Mouse (Mus musculus): ENCODE measurements at regions not wholly inside any gene's neighbourhood (a gene's known extent, or its start where the extent isn't known, plus 50 kb on each side); places are given as distances from the start of the nearest gene placed in this dataset.

DNA sequence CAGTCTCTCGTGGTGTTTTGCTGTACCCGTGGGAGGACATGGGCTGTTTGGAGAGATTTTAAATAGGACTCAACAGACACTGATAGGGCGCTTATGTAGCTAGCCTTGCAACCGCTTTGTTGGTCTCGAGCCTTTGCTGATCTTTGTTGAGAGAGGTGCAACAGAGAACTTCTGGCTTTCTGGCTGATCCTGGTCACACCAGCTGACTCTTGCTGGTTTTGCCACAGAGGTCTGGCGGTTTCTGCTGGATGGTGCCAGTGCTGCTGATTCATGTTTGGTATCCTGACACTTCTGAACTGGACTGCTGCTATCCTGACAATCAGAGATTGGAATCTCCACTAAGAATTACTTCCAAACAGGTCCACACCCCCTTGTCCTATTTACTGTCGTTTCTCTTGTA is 102.1 kb upstream of the Sh3bp4 start:
- DNase-seq: no peak

DNA sequence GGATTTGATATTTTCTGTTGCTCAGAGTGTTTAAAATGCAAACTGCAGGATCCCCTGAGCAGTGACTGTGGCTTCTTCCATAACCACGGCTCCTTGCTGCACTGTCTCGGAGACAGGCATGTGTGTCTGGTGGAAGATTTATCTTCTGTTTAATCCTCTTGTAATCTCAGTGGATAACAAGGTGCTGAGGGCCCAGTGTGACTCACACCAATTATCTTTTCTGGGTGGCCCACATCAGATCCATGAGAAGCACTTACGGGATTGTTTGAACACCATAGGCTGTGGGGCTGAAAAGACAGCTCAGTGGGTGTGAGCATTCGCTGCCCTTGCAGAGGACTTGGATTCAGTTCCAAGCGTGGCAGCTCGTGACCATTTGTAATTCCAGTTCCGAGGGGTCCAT is 101.2 kb upstream of the Sh3bp4 start:
- no peak for DNase-seq

DNA sequence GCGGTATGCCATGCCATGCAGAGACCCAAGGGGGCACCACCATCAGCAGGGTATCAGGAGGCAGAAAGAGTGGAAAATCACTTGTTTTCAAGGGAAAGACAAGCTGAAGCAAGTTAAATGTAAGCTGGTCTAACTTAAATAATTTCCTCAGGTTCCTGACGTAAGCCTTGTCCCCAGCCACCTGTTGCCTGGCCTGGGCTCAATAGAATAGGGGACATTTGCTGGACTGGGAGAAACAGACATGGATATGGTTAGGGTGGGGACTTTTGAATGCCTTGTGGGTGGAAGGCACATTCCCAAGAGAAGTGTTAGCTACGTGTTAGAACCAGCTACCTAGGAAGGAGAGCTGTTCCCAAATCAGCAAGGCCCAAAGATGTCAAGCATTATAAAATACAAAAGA is 100.6 kb upstream of the Sh3bp4 start:
- DNase-seq: no peak

DNA sequence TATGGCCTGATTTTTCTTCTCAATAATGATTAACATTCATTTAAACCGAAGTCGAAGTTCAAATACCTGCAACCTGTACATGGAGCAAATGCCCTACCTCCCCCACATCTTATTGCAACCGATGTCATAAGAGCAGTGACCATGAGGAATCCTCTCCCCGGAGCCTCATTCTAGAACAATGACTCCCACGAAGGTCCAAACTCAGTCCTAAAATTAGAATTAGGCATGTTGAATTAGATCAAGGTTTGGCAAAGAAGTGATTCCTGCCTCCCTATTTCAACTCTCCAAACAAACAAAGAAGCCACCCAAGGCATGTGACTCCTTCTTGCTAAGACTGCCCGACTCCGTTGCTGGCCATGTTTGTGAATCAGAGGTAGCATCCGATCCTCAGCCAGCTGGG is 94.1 kb upstream of the Sh3bp4 start:
- DNase-seq: no peak

DNA sequence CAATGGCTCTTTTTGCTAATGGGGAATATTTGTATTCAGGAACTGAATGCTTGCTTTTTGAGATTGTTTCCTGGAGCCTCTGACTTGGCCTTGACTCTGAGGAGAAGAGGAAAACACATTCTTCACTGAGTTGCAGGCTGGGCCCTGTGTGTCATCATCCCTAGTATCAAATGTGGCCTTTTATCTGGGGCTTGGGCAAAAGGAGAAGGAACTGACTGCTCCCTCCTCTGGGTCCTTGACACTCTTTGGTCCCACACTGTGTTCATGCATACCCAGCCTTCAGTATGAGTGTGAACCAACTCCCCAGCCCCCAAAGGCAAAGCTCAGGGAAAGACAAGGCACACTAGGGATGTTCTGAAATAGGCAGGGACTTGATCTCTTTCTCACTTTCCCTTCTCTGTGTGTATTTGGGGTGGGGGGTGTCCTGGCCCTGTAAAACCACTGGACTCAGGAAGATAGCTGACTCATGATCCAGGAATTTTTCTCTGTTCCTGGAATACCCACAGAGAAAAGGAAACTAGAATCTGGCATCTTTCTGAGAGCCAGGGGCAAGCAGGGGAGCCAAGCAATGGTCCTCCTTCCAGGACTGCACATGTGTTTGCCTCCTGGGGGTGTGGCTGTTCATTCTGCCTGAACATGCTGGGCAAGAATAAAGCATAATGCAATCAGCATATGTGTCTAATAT is 82.1 kb upstream of the Sh3bp4 start:
- no peak for DNase-seq

DNA sequence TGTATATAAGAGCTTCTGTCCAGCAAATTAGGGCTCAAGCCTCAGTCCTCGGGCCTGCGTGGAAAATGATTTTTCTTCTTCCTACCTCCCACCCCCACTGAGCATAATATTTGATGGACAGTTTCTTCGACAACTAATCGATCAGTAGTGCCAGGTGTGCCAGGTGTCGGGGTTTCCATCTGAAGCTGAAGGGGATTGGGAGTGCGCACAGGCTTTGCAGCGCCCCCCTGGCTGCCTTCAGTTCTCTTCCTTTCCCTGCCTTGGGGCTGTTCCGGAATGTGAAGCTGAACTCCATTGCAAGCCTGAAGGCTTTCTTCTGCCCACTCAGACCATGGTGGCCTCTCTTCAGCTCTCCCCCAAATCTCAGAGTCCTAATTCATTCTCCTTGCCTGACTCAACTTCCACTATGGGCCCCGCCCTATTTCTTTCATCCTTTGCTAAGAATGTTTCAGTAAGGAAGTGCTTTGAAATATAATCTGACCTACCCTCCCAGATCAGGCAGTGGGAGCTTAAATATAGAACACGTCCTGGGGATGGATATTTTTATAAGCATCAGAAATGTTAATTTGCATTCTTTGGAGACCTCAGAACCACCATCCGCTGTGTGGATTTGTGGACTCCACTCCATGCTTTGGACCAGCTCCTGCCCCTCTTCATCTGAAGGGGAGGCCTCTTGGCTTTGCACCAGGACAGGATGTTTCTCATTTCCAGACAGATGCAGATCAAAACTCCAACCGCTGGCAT is 75.5 kb upstream of the Sh3bp4 start:
- no peak for DNase-seq

DNA sequence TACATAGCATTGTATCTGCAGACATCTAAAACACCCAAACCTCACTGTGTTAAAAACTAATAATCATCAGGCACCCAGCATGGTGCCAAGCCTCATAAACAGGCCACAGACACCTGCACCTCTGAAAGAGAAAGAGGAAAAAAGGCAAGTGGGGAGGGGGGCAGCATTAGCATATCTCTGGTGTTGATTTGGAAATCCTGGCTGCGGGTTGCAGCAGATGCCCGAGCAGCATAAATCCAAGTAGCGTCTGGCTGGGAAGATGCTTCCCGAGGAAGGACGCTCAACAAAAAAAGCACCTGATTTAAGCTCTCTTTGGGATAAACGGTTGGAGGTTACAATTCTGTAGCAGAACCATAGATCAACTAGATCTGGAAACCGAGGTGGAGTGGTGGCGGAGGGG is 74.3 kb upstream of the Sh3bp4 start:
- no peak for DNase-seq

DNA sequence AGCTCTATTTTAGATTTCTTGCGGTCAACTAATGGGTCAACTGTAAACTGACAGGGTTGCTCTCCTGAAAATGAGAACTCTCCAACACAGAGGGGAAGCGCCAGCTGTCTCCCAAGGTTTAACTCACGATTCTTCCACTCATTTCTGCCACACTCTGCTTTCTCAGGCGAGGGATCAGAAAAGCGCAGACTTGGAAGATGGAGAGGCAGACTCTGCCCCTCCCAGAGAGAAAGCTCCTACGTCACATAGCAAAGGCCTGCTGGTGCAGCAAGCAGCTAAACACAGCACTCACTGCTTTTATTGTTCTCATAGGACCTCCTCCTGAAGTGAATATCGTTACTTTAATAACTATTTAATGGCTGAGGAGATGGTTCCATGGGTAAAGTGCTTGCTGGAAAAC is 73.6 kb upstream of the Sh3bp4 start:
- DNase-seq: no peak

DNA sequence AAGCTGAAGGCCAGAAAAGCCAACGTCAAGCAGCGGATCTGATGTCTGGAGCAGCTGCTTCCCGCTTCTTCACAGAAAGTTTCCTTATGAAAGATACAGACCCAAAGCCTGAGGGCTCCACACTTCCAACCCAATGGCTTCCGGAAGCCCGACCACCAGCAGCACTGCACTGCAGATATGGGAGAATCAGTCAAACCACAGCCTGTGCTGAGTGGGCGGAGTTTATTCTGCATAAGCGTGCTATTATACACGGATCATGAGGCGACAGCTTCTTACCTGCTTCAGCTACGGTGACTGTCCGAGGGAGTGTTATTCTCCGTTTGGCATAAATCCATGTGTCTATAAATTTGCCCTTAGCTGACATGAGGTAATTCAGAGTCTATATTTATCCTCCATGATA is 72.4 kb upstream of the Sh3bp4 start:
- DNase-seq: no peak

DNA sequence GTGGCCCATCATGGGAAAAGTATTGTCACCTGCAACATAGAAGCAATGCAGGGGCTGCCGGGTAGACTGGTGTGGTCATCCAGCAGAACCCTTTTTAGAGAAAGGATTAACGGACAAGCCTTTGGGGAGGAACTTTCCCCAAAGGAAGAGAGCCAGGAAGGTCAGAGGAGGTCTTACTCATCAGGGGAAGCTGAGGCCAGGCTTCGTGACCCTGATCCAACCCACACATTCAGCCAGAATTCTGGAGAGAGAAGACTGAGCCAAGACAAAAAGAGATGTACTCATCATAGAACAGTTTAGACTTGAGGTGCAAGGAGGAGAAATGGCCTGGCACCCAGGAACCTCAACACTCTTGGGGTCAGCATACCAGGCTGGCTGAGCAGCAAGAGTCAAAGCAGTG is 67.9 kb upstream of the Sh3bp4 start:
- no peak for DNase-seq

DNA sequence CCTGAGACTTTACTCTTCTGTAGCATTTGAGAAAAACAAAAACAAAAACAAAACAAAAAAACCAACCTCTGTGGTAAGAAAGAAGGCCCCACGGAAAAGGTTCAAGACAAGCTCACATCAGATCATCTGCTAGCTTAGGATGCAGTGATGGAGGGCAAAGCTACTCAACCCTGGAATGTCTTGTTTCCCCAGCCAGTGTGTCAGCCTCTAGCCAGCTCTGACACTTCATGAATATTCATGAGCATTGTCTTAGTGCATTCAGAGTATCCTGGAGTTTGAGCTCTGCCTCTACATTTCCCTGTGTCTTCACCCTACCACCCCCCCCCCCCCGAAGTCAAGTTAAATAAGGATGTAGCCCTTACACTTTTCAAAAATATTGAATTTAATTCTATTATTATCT is 66.5 kb upstream of the Sh3bp4 start:
- DNase-seq: no peak

DNA sequence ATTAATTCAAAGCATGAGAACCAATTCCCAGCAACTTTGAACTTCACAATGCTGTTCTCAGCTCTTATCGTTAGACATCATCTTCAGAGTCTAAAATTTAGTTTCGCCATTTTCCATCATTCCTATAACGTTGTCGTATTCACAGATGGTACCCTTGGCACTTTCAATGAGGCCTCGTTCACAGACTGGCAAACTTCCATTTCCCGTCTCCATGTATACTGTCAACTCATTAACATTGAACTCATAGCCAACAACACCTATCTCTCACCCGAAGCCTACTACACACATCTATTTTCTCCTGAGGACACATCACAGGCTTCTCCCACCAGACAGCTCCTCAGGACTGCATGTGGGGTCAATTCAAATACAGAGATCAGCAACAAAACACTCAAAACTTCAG is 62.7 kb upstream of the Sh3bp4 start:
- DNase-seq: no peak

DNA sequence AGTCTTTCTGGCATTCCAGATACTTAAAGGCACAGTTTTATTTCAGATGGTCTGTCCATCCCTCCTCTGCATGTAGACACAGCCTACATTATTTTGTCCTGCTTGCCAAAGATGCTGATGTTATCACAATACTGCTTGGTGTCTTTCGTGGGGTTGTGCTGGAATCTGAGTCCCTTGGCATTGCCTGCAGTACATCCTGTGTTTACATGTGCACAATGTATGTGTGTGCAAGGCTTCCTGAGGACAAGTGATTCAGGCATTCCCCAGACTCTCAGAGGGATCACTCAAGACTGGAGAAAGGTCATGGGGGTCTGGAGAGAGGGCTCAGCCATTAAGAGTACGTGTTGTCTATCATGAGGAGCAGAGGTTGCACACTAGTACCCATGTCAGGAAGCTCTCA is 60.0 kb upstream of the Sh3bp4 start:
- no peak for DNase-seq

DNA sequence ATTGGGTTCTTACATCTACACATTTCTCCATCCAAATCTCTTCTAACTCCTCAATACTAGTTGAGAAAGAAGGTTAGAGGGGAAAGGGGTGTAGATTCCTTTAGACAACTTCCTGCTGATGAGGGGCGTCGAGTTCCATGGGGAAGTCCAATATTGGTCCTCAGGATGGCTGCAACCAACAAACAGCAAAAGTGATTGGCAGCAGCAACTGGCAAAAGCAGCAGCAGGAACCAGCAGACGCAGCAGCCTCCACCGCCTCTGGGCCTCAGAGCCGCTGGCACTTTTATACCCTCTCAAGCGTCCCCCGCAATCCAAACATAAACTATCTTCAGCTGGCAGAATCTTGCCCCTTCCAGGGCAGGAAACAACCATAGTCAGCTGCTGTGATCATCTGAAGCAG is 58.8 kb upstream of the Sh3bp4 start:
- DNase-seq: no peak

DNA sequence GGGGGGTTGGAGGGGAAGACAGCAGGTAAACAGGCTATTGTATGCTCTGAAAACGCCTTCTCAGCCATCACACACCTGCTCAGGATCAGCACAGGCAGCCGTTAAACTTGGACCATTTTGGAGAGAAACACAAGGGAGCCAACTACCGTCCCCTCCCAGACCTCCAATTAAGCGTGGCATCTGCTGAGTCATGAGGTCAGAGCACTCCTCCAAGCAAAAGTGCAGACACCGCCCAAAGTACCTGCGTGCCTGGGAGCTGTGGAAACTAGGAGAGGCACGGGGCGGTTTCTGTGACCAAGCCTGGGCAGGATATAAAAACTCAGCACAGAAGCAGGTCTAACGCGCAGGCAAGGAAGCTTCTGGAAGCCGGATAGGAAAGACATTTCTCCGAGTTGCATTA is 54.8 kb upstream of the Sh3bp4 start:
- DNase-seq: peak; percentile 76

DNA sequence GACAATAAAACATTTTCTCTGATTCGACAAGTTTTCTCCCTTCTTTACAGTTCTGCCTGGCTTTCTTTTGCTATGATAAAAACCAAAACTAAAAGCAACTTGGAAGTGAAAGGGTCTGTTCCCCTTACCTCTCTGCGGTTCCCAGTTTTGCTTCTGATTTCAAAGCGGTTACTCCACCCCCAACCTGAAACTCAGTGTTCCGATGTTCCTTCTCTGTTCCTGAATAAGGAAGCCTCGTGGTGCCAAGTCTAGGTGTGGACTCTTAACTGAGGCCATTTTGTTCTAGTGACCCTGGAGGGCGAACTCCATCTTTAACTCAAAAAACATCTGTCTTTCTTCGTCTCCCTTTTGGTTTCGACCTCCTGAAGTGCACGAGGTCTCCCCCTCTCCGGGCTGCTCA is 54.4 kb upstream of the Sh3bp4 start:
- no peak for DNase-seq

DNA sequence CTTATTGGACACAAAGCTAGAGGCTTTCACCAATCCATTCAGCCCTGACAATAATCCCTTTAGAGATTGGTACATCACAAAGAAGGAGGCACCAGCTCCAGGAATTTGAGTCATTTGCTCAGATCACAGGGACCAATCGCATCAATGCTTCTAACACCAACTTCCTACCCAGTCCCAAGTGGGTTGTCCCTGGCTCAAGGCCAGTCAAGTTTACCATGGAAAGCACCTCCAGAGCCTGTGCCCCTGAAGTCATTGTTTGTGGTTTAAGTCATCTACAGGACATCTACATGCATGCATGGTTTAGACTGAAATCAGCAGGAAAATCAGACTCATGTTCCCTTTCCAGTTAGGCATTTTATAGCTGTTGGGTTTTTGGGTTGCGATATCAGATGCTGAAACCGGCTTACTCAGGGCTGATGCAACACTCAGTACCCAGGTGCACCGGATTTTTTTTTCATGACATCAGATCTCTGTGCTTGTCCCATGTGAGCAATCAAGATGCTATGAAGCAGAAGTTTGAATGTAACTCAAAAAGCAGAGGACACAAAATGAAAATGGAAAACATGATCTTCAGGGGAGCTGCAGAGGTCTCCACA is 50.3 kb upstream of the Sh3bp4 start:
- DNase-seq: no peak

Measured in kidney, adult 18-20 months (tissue).